ENCODE assay signal across 22 mouse cellular contexts in the genomic region with DNA sequence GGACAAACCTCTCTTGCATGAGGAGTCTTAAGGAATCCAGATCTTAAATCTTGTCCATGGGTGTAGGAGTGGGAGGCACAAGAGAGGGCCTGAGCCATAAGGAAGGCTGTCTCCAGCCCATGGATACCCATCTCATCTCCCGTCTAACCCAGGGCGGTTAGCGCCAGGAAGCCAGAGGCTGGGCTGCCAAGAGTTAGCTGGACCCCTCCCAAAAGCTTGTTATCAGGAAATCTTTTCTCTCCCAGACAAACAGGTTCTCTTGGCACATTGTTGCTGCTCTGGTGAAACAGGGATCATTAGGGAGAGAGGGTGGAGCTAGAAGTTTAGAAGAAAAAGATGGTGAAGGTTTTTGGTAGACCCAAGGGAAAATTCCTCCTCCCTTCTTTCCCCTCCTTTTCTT.
A peak's percentile ranks its signal among the peaks of the same experiment; 100 is the strongest.
DNase-seq lines count a peak whose midpoint lies in the region; ATAC-seq and TF ChIP-seq lines count a peak whose summit lies in the region.
"Had no signal": no experiment of that assay in that cellular context is flagged by ENCODE, and none has a peak within 500 bp of the region (broad histone marks: within the 10 kb centered on the region; RNA-seq: fewer than 3 reads in every experiment).

No protein-coding gene starts in this region.

- DNase-seq in adrenal gland, adult 2 months: peak; percentile 17
- DNase-seq in adrenal gland, adult 8-10 months: no peak
- DNase-seq in kidney, adult 18-20 months: peak; percentile 20
- peak; percentile 12 for DNase-seq in kidney, postnatal 0 days (ENCODE audit: low spot score)
- DNase-seq in lung, postnatal 14 days: peak; percentile 31
- DNase-seq in frontal cortex, adult 2 months (ENCODE audit: extremely low spot score in 1 of 2, low spot score in 1 of 2): no peak
- DNase-seq in heart, adult 18-20 months: no peak
- DNase-seq: embryo, embryonic 11 days; left cerebral cortex, postnatal 4 days; right cerebral cortex, postnatal 14 days; thymus, postnatal 36 days had no signal

- H3K36me3 ChIP-seq in kidney, embryonic 15.5 days: no peaks in the 10 kb centered on the region
- no peaks in the 10 kb centered on the region for H3K36me3 ChIP-seq in kidney, postnatal 0 days (ENCODE audit: insufficient read depth, low read length)
- H3K36me3 ChIP-seq: G1E; heart, embryonic 15.5 days; hindbrain, embryonic 12.5 days; neural tube, embryonic 12.5 days had no signal

- TF ChIP-seq CTCF in kidney, postnatal 0 days (IDR thresholded peaks at IDR 0.05; ENCODE audit: low read depth): no peak

- no peak overlapping the region for H3K27ac ChIP-seq in kidney, embryonic 15.5 days
- no peak overlapping the region for H3K27ac ChIP-seq in kidney, postnatal 0 days
- H3K27ac ChIP-seq: forebrain, embryonic 13.5 days; heart, adult 2 months; heart, embryonic 15.5 days; hindbrain, embryonic 12.5 days; macrophage; neural tube, embryonic 12.5 days had no signal

- H3K4me2 ChIP-seq in kidney, embryonic 15.5 days: no peak overlapping the region
- no peak overlapping the region for H3K4me2 ChIP-seq in kidney, postnatal 0 days (ENCODE audit: low read length)
- H3K4me2 ChIP-seq: forebrain, embryonic 13.5 days; heart, embryonic 15.5 days; hindbrain, embryonic 12.5 days; liver, embryonic 11.5 days; midbrain, embryonic 11.5 days; neural tube, embryonic 12.5 days had no signal

- H3K27me3 ChIP-seq in kidney, embryonic 15.5 days: peaks cover 23% of the 10 kb centered on the region; the same call in 1 of the 2 replicates
- H3K27me3 ChIP-seq in kidney, postnatal 0 days (ENCODE audit: insufficient read depth, low read length): no peaks in the 10 kb centered on the region
- H3K27me3 ChIP-seq: forebrain, embryonic 13.5 days; hindbrain, embryonic 12.5 days; neural tube, embryonic 12.5 days had no signal

- H3K4me3 ChIP-seq in kidney, embryonic 15.5 days (replicated peaks): no peak overlapping the region
- no peak overlapping the region for H3K4me3 ChIP-seq in kidney, postnatal 0 days (replicated peaks; ENCODE audit: low read depth, low read length)
- H3K4me3 ChIP-seq: forebrain, embryonic 13.5 days; heart, adult 2 months; heart, embryonic 15.5 days; hindbrain, embryonic 12.5 days; neural tube, embryonic 12.5 days had no signal

- whole genome bisulfite sequencing in kidney, embryonic 15.5 days: 79% methylated on average over 3 of the region's 3 CpGs
- 45% methylated on average over 3 of the region's 3 CpGs for WGBS in kidney, postnatal 0 days

- no peaks in the 10 kb centered on the region for H3K9me3 ChIP-seq in kidney, embryonic 15.5 days (replicated peaks)
- H3K9me3 ChIP-seq in kidney, postnatal 0 days (replicated peaks; ENCODE audit: low read length): no peaks in the 10 kb centered on the region
- H3K9me3 ChIP-seq: forebrain, embryonic 13.5 days; G1E; heart, embryonic 15.5 days; hindbrain, embryonic 12.5 days; neural tube, embryonic 12.5 days had no signal

- no peak overlapping the region for H3K9ac ChIP-seq in kidney, embryonic 15.5 days
- H3K9ac ChIP-seq in kidney, postnatal 0 days (ENCODE audit: low read depth, low read length): no peak overlapping the region
- H3K9ac ChIP-seq: forebrain, embryonic 13.5 days; heart, embryonic 15.5 days; hindbrain, embryonic 12.5 days; neural tube, embryonic 12.5 days had no signal

- H3K4me1 ChIP-seq in kidney, embryonic 15.5 days: peaks cover 5% of the 10 kb centered on the region; the same call in 1 of the 2 replicates
- H3K4me1 ChIP-seq in kidney, postnatal 0 days (replicated peaks; ENCODE audit: insufficient read depth, low read length): no peaks in the 10 kb centered on the region
- H3K4me1 ChIP-seq: forebrain, embryonic 13.5 days; heart, embryonic 15.5 days; hindbrain, embryonic 12.5 days; neural tube, embryonic 12.5 days had no signal

- ATAC-seq in kidney, embryonic 15.5 days (replicated peaks; ENCODE audit: low FRiP score): no peak
- no peak for ATAC-seq in kidney, postnatal 0 days (replicated peaks; ENCODE audit: low FRiP score, low read depth)
- ATAC-seq: CD4-positive, CD25-positive, alpha-beta regulatory T cell, adult 4 months; forebrain, embryonic 13.5 days had no signal

Comparison
In these comparisons a context has a peak if more than half of its experiments do, and no peak if none do; other contexts are left out.
1. DNase-seq: peak in adrenal gland, adult 2 months (single experiment), kidney, adult 18-20 months (single experiment), kidney, postnatal 0 days (single experiment) and lung, postnatal 14 days (single experiment); none in adrenal gland, adult 8-10 months (single experiment), frontal cortex, adult 2 months (0 of 2) and heart, adult 18-20 months (0 of 2).